Mouse (Mus musculus): Measurements from ENCODE around the gene Ubr4.

GRCm38 (mm10) chr4:139307916-139308315, 44.5 kb upstream of the Ubr4 start:
- no peak for TF ChIP-seq MAX (IDR thresholded peaks at IDR 0.05; ENCODE audit: low read depth)
- TF ChIP-seq POLR2A (IDR thresholded peaks at IDR 0.05; ENCODE audit: insufficient read length, low read depth) = no peak
- no peak for TF ChIP-seq USF1 (IDR thresholded peaks at IDR 0.05; ENCODE audit: low read depth)
- TF ChIP-seq E2F4 (IDR thresholded peaks at IDR 0.05; ENCODE audit: insufficient read depth) = no peak
